Mouse (Mus musculus) B cell, adult 2 months (primary cell): ENCODE measurements around the gene Tent5c.
A peak's percentile ranks its signal among the peaks of the same experiment; 100 is the strongest.

Experiments
- DNase-seq, 2 experiments: peaks; one replicate each; pipeline ENCODE4 v3.0.0; 2022

Gene Tent5c

DNA sequence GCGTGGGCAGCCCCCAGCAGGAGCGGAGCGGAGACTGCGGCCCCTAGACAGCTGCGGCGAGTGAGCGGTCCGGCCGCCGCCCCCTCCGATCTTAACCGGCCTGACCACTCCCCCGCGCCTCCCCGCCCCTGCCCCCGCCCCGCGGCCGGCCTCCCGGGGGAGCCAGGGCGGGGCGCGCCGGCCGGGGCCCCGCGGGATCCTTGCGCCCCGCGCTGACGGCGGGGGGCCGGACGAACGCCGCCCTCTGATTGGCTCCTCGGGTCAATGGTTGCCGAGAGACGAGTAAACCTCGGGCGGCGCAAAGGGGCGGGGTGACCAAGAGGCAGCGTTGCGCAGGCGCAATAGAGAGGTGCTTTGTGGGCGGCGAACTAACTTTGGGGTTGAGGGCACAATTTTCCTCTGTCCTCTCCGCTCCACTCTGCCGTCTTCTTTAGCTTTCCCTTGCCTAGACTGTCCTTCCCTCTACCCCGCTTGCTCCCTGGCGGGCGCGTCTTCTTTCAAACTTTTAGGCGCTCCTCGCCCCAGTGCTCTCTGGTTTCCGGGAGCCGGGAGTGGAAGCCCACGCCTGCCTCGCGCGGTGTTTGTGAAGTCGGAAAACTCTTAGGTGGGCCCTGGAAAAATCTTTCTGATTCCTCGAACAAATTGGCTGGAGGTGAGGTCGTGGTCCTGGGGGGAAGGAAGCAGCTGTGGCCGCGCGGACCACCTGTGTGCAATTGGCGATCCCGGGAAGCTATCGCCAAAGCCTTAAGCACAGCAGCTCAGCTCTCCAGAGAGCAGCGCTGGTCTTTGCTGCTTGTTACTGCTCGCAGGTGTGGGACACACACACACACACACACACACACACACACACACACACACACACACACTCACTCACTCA is at the start of gene Tent5c:
Gene Tent5c, minus strand, starts transcription at position 192 of the 877 bp plus-strand sequence.
- DNase-seq, result peak; percentile 93 to 94

DNA sequence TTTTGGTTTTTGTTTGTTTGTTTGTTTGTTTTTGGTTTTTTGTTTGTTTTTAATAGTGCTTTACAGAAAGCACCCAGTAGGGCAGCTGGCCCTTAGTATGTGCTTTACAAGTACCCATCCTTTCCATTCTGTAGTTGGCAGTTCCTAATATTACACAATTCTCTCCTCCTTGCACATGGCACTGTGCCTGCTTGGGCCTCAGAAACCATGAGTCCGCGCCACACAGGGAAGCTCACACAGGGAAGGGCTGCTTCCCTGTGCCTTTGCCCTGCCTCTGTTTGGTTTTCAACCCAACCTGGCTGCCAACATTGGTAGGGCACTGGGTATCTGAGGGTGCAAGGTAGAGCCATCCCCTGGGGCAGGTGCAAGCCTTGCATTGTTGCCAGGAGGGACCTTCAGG is 47.6 kb upstream of the Tent5c start:
- no peak for DNase-seq

DNA sequence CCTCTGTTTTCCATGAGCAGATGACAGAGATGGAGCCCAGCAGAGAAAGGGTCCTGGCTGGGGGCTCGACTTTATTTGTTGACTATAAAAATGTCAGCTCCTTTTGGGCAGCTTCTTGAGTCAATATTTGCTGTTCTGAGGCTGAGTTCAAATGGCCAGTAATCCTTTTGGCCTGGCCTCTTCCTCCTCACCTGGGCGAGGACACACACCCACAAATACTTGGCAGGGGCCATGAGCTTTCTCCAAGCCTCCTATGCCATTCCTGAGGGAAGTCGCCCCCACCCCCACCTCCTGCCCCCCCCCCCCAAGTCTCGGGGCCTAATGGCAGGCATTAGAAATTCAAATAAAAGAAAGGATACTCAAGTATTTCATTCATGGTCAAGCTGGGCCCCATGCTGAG is 46.8 kb upstream of the Tent5c start:
- DNase-seq, result no peak

DNA sequence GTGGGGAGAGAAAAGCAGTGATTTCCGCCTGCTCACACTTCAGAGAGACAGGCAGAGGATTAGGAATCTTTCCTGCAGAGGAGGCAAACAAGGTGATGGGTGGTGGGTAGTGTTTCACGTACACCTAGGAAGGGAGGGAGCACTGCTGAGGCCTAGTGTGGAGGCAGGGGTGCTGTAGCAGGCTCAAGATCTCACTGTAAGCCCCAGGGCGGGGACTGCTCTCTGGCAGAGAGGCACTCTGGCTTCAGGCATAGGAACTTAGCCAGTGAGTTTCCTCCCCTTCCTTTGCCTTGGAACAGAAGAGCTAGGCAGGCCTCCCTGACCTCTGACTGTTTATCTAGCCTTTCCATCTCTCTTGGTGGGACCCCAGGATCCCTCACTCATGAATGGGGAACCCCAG is 46.2 kb upstream of the Tent5c start:
- DNase-seq, result no peak

- no peak for DNase-seq
These were observed 45.3 kb upstream of the Tent5c start for GRCm38 (mm10) chr3:100534394-100534793.

GRCm38 (mm10) chr3:100533429-100533828 is 44.3 kb upstream of the Tent5c start:
- DNase-seq, result no peak

- DNase-seq, result no peak
These were observed 41.8 kb upstream of the Tent5c start for GRCm38 (mm10) chr3:100530919-100531318.

DNA sequence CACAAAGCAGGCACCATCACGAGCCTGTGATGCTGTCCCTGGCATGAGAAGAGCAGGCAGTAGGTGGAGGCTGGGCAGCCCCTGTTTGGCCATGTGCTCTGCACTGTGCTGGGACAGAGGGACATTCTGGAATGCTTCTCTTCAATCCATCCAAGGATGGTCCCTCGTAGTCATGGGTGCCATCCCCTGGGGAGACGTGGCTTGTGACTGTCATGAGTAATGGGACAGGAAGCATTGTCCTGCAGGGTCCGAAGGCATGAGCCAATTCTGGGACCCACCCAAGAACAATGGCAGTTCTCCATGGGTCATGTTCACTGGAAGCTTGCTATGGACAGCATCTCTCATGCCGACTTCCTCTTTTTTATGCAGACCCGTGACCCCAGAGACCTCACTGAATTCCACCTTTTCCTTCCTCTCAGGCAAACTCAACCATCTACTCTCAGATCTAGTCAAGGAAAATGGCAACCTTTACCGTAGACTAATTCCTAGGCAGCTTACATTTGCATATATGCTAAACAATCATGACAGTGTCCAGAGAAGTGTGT is 41.2 kb upstream of the Tent5c start:
- DNase-seq, result no peak

DNA sequence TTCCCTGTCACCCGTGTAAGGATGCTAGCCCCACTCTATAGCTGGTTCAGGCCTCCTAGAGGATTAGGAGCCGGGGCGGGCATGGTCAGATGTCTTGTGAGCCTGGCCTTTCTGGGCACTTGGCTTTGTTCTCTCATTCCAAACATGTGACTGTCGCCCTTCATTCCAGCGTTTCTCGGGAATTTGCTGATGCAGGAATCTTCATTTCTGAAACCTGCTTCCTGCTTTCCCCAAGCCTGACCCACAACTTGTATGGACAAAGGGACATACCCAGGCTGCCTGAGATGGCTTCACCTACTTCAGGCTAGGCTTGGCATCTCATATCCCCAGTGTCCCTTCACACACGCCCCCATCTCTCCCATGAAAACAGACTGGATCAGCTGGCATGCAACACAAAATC is 33.5 kb upstream of the Tent5c start:
- DNase-seq, result no peak

GRCm38 (mm10) chr3:100521626-100522025 is 32.5 kb upstream of the Tent5c start:
- no peak for DNase-seq

GRCm38 (mm10) chr3:100515754-100516141 is 26.6 kb upstream of the Tent5c start:
- no peak for DNase-seq

GRCm38 (mm10) chr3:100515093-100515753 is 26.1 kb upstream of the Tent5c start:
- peak in 1 of 2 experiments; percentile 5 for DNase-seq

DNA sequence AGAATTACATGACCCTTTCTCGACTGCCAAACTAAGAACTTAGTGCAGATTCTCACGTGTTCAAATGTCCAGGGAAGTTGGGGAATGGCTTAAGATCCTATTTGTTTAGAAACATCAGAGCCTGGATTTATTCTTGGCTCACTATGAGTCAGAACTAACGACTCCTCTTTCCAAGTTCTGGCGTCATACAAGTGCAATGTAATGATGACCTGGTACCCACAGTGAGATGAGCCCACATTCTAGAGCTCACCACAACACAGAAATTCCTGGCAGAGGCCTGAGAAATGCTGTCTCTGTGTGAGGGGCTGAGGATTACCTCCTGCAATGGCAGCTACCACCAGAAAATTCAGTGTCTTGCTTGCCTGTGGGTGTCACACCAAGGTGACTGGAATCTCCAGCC is 18.1 kb upstream of the Tent5c start:
- DNase-seq, result no peak

GRCm38 (mm10) chr3:100506715-100507114 is 17.6 kb upstream of the Tent5c start:
- DNase-seq, result no peak

DNA sequence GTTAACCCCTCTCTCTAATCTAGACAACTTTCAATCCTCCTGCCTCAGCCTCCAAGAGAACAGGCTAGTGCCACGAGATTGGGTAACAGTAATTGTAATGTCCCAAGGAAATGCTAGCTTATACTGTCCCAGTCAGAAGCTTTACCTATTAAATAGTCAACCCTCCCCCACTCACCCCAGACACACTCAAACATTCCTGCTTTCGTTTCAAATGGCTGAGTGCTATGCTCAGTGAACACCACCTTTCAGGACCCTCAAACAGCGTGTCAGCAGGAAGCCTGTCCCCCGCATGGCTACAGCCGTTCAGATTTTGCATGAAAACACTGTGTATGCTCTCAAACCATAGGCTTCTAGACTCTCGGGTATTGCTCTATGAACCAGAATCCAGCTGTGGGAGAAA is 14.8 kb upstream of the Tent5c start:
- DNase-seq, result no peak

DNA sequence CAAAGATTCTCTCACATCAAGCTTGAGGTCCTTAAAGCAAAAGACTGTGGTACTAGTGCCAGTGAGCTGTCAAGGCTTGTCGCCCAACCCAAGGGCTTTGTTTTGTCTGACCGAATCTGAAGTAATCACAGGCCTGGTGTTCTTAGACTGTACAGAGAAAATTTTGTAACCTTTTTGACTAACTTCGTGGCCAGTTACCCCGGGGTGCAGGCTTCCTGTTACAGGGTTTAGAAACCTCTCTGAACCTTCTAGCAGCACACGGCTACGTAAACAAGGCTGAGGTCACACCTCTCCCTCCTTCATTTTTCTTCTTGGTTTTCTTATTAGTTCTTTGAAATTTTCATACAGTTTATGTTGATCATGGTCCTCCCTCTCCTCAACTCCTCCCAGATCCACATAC is 13.4 kb upstream of the Tent5c start:
- no peak for DNase-seq

DNA sequence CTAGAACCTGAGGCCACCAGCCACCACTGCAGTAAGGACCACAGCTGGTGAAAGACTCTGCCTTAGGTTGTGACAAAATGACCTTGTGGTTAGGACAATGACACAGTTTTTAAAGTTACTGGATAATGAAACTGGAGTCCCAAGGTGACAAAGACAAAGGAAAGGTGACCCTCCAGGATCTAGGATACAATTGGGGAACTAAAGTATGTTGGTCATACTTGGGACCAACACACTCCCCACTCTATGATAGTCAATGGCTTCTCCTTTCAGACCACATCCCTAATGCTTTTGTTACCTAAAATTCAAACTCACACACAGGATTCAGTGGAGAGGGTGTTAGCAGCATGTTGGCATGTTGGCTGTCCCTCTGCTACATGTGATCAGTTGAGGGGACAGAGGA is 12.8 kb upstream of the Tent5c start:
- no peak for DNase-seq

DNA sequence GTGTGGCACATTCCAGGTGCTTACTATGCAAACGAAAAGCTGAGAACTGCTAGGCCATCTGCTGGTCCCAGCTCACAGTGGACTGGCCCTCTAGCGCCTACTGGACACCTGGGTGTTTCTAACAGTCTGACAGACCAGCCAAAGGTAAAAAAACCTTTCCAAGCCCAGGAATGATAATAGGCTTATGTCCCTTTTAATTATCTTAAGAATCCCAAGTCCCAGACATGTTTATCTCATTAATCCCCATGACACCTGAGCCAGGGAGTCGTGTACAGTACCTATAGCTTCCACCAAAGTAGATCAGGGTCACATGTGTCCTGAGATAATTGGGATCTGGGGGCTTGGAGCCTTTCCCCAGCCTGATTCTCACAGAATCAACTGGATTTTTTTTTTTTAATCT is 7.0 kb upstream of the Tent5c start:
- DNase-seq, result no peak

GRCm38 (mm10) chr3:100495456-100495855 is 6.3 kb upstream of the Tent5c start:
- DNase-seq, result no peak

- no peak for DNase-seq
These were observed 5.8 kb upstream of the Tent5c start for GRCm38 (mm10) chr3:100494912-100495311.

- peak in 1 of 2 experiments; percentile 9 for DNase-seq
These were observed 831 bp upstream of the Tent5c start for GRCm38 (mm10) chr3:100490010-100490300.

- DNase-seq, result peak; percentile 67 to 72
These were observed 632 bp downstream of the Tent5c start for GRCm38 (mm10) chr3:100488251-100489132.

DNA sequence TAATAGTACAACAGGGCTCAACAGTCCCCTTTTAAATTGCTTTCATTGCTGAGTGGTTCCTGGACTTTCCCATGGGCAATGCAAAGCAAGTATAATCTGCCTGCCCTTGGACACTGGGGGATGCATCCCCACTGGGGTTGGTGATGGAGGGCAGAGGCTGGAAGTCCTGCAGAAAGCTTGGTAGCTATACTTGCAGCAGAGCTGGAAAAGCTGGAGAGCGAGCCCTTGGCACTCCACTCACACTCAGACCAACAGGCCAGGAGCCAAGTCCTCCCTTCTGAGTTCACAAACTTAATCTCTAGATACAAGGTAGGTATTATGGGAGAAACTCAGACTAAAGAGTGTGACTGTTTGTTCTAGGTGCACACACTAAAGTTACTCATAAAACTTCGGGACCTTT is 2.1 kb downstream of the Tent5c start:
- DNase-seq, result no peak
